Mouse (Mus musculus) testis, postnatal 10 days (tissue): ENCODE results near the gene Peak1.

Source experiments
- DNase-seq: peaks from one replicate; pipeline ENCODE4 v3.0.0; 2021; ENCODE audit warnings: low spot score

The Peak1 gene

GRCm38 (mm10) chr9:56314326-56314725 lies 103.5 kb downstream of the Peak1 start:
- DNase-seq = no peak

- DNase-seq = no peak
Measured at GRCm38 (mm10) chr9:56309079-56309478, 108.8 kb downstream of the Peak1 start.

- no peak for DNase-seq
Measured at GRCm38 (mm10) chr9:56304526-56304925, 113.3 kb downstream of the Peak1 start.

- DNase-seq = no peak
Measured at GRCm38 (mm10) chr9:56302921-56303465, 114.9 kb downstream of the Peak1 start.

GRCm38 (mm10) chr9:56290019-56290418 lies 127.8 kb downstream of the Peak1 start:
- DNase-seq = no peak

- DNase-seq = no peak
Measured at GRCm38 (mm10) chr9:56282481-56282880, 135.4 kb downstream of the Peak1 start.

GRCm38 (mm10) chr9:56273576-56273975 lies 144.3 kb downstream of the Peak1 start:
- no peak for DNase-seq

GRCm38 (mm10) chr9:56272247-56272598 lies 145.6 kb downstream of the Peak1 start:
- DNase-seq = no peak

GRCm38 (mm10) chr9:56271326-56272246 lies 146.3 kb downstream of the Peak1 start:
- DNase-seq = no peak

GRCm38 (mm10) chr9:56269101-56269500 lies 148.8 kb downstream of the Peak1 start:
- no peak for DNase-seq

- no peak for DNase-seq
Measured at GRCm38 (mm10) chr9:56266200-56266815, 151.6 kb downstream of the Peak1 start.

- DNase-seq = no peak
Measured at GRCm38 (mm10) chr9:56265460-56266199, 152.2 kb downstream of the Peak1 start.

- no peak for DNase-seq
Measured at GRCm38 (mm10) chr9:56265022-56265360, 152.9 kb downstream of the Peak1 start.

- peak; percentile 49 for DNase-seq
Measured at GRCm38 (mm10) chr9:56264308-56265021, 153.4 kb downstream of the Peak1 start.

GRCm38 (mm10) chr9:56263055-56263454 lies 154.8 kb downstream of the Peak1 start:
- DNase-seq = no peak

GRCm38 (mm10) chr9:56260495-56261136 lies 157.3 kb downstream of the Peak1 start:
- no peak for DNase-seq

GRCm38 (mm10) chr9:56259790-56260494 lies 157.9 kb downstream of the Peak1 start:
- DNase-seq = peak; percentile 47

GRCm38 (mm10) chr9:56258261-56258790 lies 159.5 kb downstream of the Peak1 start:
- DNase-seq = no peak

GRCm38 (mm10) chr9:56257227-56258000 lies 160.5 kb downstream of the Peak1 start:
- DNase-seq = no peak
